Mouse (Mus musculus) midbrain, embryonic 13.5 days (tissue): ENCODE measurements at regions not wholly inside any gene's neighbourhood (a gene's known extent, or its start where the extent isn't known, plus 50 kb on each side); places are given as distances from the start of the nearest gene placed in this dataset.

Experiments used
- ATAC-seq: fragments of 200-750 bp; cut with Nextera tagmentation; 2 replicates; pipeline ENCODE4 v1.8.0; 2017; ENCODE audit warnings: mild to moderate bottlenecking, moderate TSS enrichment, moderate library complexity
- H3K27ac ChIP-seq: fragments of 300-500 bp; sonication (generic); 2 replicates; pipeline ENCODE4 v1.5.1; 2015; ENCODE audit warnings: inconsistent platforms, mild to moderate bottlenecking, moderate library complexity
- H3K27me3 ChIP-seq: fragments of 300-500 bp; sonication (generic); 2 replicates; pipeline ENCODE4 v1.6.1; 2015; ENCODE audit warnings: mild to moderate bottlenecking, inconsistent platforms
- H3K36me3 ChIP-seq: fragments of 300-500 bp; sonication (generic); 2 replicates; pipeline ENCODE4 v1.6.1; 2015; ENCODE audit warnings: mild to moderate bottlenecking, inconsistent platforms
- H3K4me1 ChIP-seq: fragments of 300-500 bp; sonication (generic); replicated peaks from 2 replicates; pipeline ENCODE4 v1.6.1; 2015; ENCODE audit warnings: inconsistent platforms
- H3K4me2 ChIP-seq: fragments of 300-500 bp; sonication (generic); replicated peaks from 2 replicates; pipeline ENCODE4 v1.6.1; 2015; ENCODE audit warnings: moderate library complexity, mild to moderate bottlenecking, inconsistent platforms
- H3K4me3 ChIP-seq: fragments of 300-500 bp; sonication (generic); replicated peaks from 2 replicates; pipeline ENCODE4 v1.5.1; 2015; ENCODE audit warnings: mild to moderate bottlenecking, inconsistent platforms
- H3K9ac ChIP-seq: fragments of 300-500 bp; sonication (generic); replicated peaks from 2 replicates; pipeline ENCODE4 v1.6.1; 2015; ENCODE audit warnings: mild to moderate bottlenecking, inconsistent platforms
- H3K9me3 ChIP-seq: fragments of 300-500 bp; sonication (generic); 2 replicates; pipeline ENCODE4 v1.6.1; 2016; ENCODE audit warnings: mild to moderate bottlenecking, inconsistent platforms
- WGBS: fragments of 180-500 bp; shearing (Covaris S2); methylation state at CpG from one replicate; pipeline ENCODE4 v1.1.7; 2015; 5-methylcytosine and 5-hydroxymethylcytosine counted together

GRCm38 (mm10) chr13:31267865-31268264 lies 288.1 kb upstream of the Foxq1 start:
- Histone ChIP-seq H3K9me3 (no peaks in the 10 kb centered on the region), H3K27me3 (no peaks in the 10 kb centered on the region), H3K27ac (no peak overlapping the region), H3K4me3 (no peak overlapping the region), H3K36me3 (no peaks in the 10 kb centered on the region), H3K9ac (no peak overlapping the region), H3K4me1 (no peaks in the 10 kb centered on the region), H3K4me2 (no peak overlapping the region)
- 76% methylated on average over 3 of the region's 3 CpGs for WGBS
- no peak for ATAC-seq

- no peaks in the 10 kb centered on the region for H3K36me3 ChIP-seq
- H3K4me1 ChIP-seq, result no peaks in the 10 kb centered on the region
- H3K9ac ChIP-seq, result no peak overlapping the region
- no peak for ATAC-seq
- no peak overlapping the region for H3K4me2 ChIP-seq
- 76% methylated on average over 6 of the region's 6 CpGs for WGBS
- no peaks in the 10 kb centered on the region for H3K27me3 ChIP-seq
- H3K4me3 ChIP-seq, result no peak overlapping the region
- no peaks in the 10 kb centered on the region for H3K9me3 ChIP-seq
- H3K27ac ChIP-seq, result no peak overlapping the region
These were observed 279.8 kb upstream of the Foxq1 start for GRCm38 (mm10) chr13:31276005-31276644.

GRCm38 (mm10) chr13:31290630-31291029 lies 265.3 kb upstream of the Foxq1 start:
- no peaks in the 10 kb centered on the region for H3K27me3 ChIP-seq
- H3K27ac ChIP-seq, result no peak overlapping the region
- H3K4me3 ChIP-seq, result no peak overlapping the region
- H3K36me3 ChIP-seq, result no peaks in the 10 kb centered on the region
- no peak overlapping the region for H3K4me2 ChIP-seq
- H3K9ac ChIP-seq, result no peak overlapping the region
- H3K4me1 ChIP-seq, result no peaks in the 10 kb centered on the region
- 95% methylated on average over 7 of the region's 7 CpGs for WGBS
- no peak for ATAC-seq
- H3K9me3 ChIP-seq, result no peaks in the 10 kb centered on the region

GRCm38 (mm10) chr13:31292584-31293387 lies 263.1 kb upstream of the Foxq1 start:
- Histone ChIP-seq H3K9ac (no peak overlapping the region), H3K27me3 (no peaks in the 10 kb centered on the region), H3K4me2 (no peak overlapping the region), H3K4me3 (no peak overlapping the region), H3K36me3 (no peaks in the 10 kb centered on the region), H3K27ac (no peak overlapping the region), H3K9me3 (no peaks in the 10 kb centered on the region), H3K4me1 (no peaks in the 10 kb centered on the region)
- WGBS, result 88% methylated on average over 13 of the region's 13 CpGs
- no peak for ATAC-seq

GRCm38 (mm10) chr13:31294011-31294410 lies 261.9 kb upstream of the Foxq1 start:
- Histone ChIP-seq H3K4me2 (no peak overlapping the region), H3K27me3 (no peaks in the 10 kb centered on the region), H3K9ac (no peak overlapping the region), H3K9me3 (no peaks in the 10 kb centered on the region), H3K4me3 (no peak overlapping the region), H3K27ac (no peak overlapping the region), H3K36me3 (no peaks in the 10 kb centered on the region), H3K4me1 (no peaks in the 10 kb centered on the region)
- 97% methylated on average over 7 of the region's 7 CpGs for WGBS
- ATAC-seq, result no peak

- no peak for ATAC-seq
These were observed 252.7 kb upstream of the Foxq1 start for GRCm38 (mm10) chr13:31303194-31303593.

GRCm38 (mm10) chr13:31304286-31304865 lies 251.6 kb upstream of the Foxq1 start:
- H3K27ac ChIP-seq, result no peak overlapping the region
- no peaks in the 10 kb centered on the region for H3K4me1 ChIP-seq
- 86% methylated on average over 5 of the region's 5 CpGs for WGBS
- H3K4me2 ChIP-seq, result no peak overlapping the region
- no peak overlapping the region for H3K4me3 ChIP-seq
- H3K9ac ChIP-seq, result no peak overlapping the region
- H3K27me3 ChIP-seq, result no peaks in the 10 kb centered on the region
- ATAC-seq, result no peak
- H3K9me3 ChIP-seq, result no peaks in the 10 kb centered on the region
- no peaks in the 10 kb centered on the region for H3K36me3 ChIP-seq

More at GRCm38 (mm10) chr13:31303194-31303593, 252.7 kb upstream of the Foxq1 start:
- Histone ChIP-seq H3K27me3 (no peaks in the 10 kb centered on the region), H3K4me2 (no peak overlapping the region), H3K9ac (no peak overlapping the region), H3K4me1 (no peaks in the 10 kb centered on the region), H3K4me3 (no peak overlapping the region), H3K9me3 (no peaks in the 10 kb centered on the region), H3K27ac (no peak overlapping the region), H3K36me3 (no peaks in the 10 kb centered on the region)
- 82% methylated on average over 5 of the region's 5 CpGs for WGBS

- Histone ChIP-seq H3K9me3 (no peaks in the 10 kb centered on the region), H3K4me3 (no peak overlapping the region), H3K27ac (no peak overlapping the region), H3K4me1 (no peaks in the 10 kb centered on the region), H3K27me3 (no peaks in the 10 kb centered on the region), H3K4me2 (no peak overlapping the region), H3K36me3 (no peaks in the 10 kb centered on the region), H3K9ac (no peak overlapping the region)
- no peak for ATAC-seq
- WGBS, result 84% methylated on average over 6 of the region's 6 CpGs
These were observed 246.8 kb upstream of the Foxq1 start for GRCm38 (mm10) chr13:31309083-31309621.

GRCm38 (mm10) chr13:31312772-31313171 lies 243.2 kb upstream of the Foxq1 start:
- no peaks in the 10 kb centered on the region for H3K9me3 ChIP-seq
- no peak overlapping the region for H3K4me2 ChIP-seq
- H3K4me1 ChIP-seq, result no peaks in the 10 kb centered on the region
- no peak overlapping the region for H3K4me3 ChIP-seq
- H3K36me3 ChIP-seq, result no peaks in the 10 kb centered on the region
- no peaks in the 10 kb centered on the region for H3K27me3 ChIP-seq
- WGBS, result 67% methylated on average over 7 of the region's 7 CpGs
- no peak overlapping the region for H3K9ac ChIP-seq
- no peak for ATAC-seq
- H3K27ac ChIP-seq, result no peak overlapping the region

GRCm38 (mm10) chr13:31313821-31314220 lies 242.1 kb upstream of the Foxq1 start:
- no peak overlapping the region for H3K27ac ChIP-seq
- no peaks in the 10 kb centered on the region for H3K36me3 ChIP-seq
- no peak overlapping the region for H3K9ac ChIP-seq
- WGBS, result 77% methylated on average over 5 of the region's 5 CpGs
- ATAC-seq, result no peak
- no peak overlapping the region for H3K4me3 ChIP-seq
- no peaks in the 10 kb centered on the region for H3K27me3 ChIP-seq
- H3K4me2 ChIP-seq, result no peak overlapping the region
- no peaks in the 10 kb centered on the region for H3K4me1 ChIP-seq
- no peaks in the 10 kb centered on the region for H3K9me3 ChIP-seq

GRCm38 (mm10) chr13:31317066-31317465 lies 238.9 kb upstream of the Foxq1 start:
- ATAC-seq, result no peak
- no peak overlapping the region for H3K4me3 ChIP-seq
- WGBS, result 86% methylated on average over 8 of the region's 8 CpGs

GRCm38 (mm10) chr13:31318008-31318407 lies 237.9 kb upstream of the Foxq1 start:
- ATAC-seq, result no peak
- Histone ChIP-seq H3K27ac (no peak overlapping the region), H3K4me3 (no peak overlapping the region), H3K36me3 (no peaks in the 10 kb centered on the region), H3K4me1 (no peaks in the 10 kb centered on the region), H3K9ac (no peak overlapping the region), H3K9me3 (no peaks in the 10 kb centered on the region), H3K27me3 (no peaks in the 10 kb centered on the region), H3K4me2 (no peak overlapping the region)
- WGBS, result 91% methylated on average over 2 of the region's 2 CpGs

More at GRCm38 (mm10) chr13:31317066-31317465, 238.9 kb upstream of the Foxq1 start:
- no peak overlapping the region for H3K27ac ChIP-seq
- H3K4me2 ChIP-seq, result no peak overlapping the region
- no peaks in the 10 kb centered on the region for H3K27me3 ChIP-seq
- no peaks in the 10 kb centered on the region for H3K4me1 ChIP-seq
- no peaks in the 10 kb centered on the region for H3K9me3 ChIP-seq
- no peak overlapping the region for H3K9ac ChIP-seq
- H3K36me3 ChIP-seq, result no peaks in the 10 kb centered on the region
